Mouse (Mus musculus): ENCODE measurements around the gene Hace1. TPM values are rescaled to one million over a fixed set of nuclear protein-coding genes. Genes with fewer than 3 reads are reported as not detected.

Hace1 gene
- polyA plus RNA-seq, 1 experiment = 1.5 TPM

GRCm38 (mm10) chr10:45676796-45677195, 99.2 kb downstream of the Hace1 start:
- Histone ChIP-seq H3K27me3 (ENCODE audit: control insufficient read depth) (no peaks in the 10 kb centered on the region), H3K4me3 (replicated peaks) (no peak overlapping the region), H3K9me3 (ENCODE audit: control insufficient read depth, low read length) (no peaks in the 10 kb centered on the region), H3K4me1 (ENCODE audit: control insufficient read depth) (no peaks in the 10 kb centered on the region), H3K36me3 (ENCODE audit: control insufficient read depth) (peaks cover 94% of the 10 kb centered on the region)
- no peak for TF ChIP-seq GATA1 (IDR thresholded peaks at IDR 0.05; ENCODE audit: low read length)
- no peak for TF ChIP-seq TAL1 (IDR thresholded peaks at IDR 0.05; ENCODE audit: low read length)

- TF ChIP-seq GATA1 (IDR thresholded peaks at IDR 0.05; ENCODE audit: low read length) = no peak
- Histone ChIP-seq H3K36me3 (ENCODE audit: control insufficient read depth) (peaks cover 55% of the 10 kb centered on the region), H3K4me1 (ENCODE audit: control insufficient read depth) (no peaks in the 10 kb centered on the region), H3K4me3 (replicated peaks) (no peak overlapping the region), H3K9me3 (ENCODE audit: control insufficient read depth, low read length) (no peaks in the 10 kb centered on the region), H3K27me3 (ENCODE audit: control insufficient read depth) (no peaks in the 10 kb centered on the region)
Observed at GRCm38 (mm10) chr10:45686191-45686590, 108.6 kb downstream of the Hace1 start.

GRCm38 (mm10) chr10:45694931-45695330, 117.3 kb downstream of the Hace1 start:
- H3K27me3 ChIP-seq (ENCODE audit: control insufficient read depth) = no peaks in the 10 kb centered on the region

GRCm38 (mm10) chr10:45695522-45695921, 117.9 kb downstream of the Hace1 start:
- Histone ChIP-seq H3K4me3 (replicated peaks) (no peak overlapping the region), H3K9me3 (ENCODE audit: control insufficient read depth, low read length) (no peaks in the 10 kb centered on the region), H3K4me1 (ENCODE audit: control insufficient read depth) (no peaks in the 10 kb centered on the region), H3K27me3 (ENCODE audit: control insufficient read depth) (no peaks in the 10 kb centered on the region), H3K36me3 (ENCODE audit: control insufficient read depth) (peaks cover 48% of the 10 kb centered on the region)
- TF ChIP-seq GATA1 (IDR thresholded peaks at IDR 0.05; ENCODE audit: low read length) = no peak
- no peak for TF ChIP-seq TAL1 (IDR thresholded peaks at IDR 0.05; ENCODE audit: low read length)

More at GRCm38 (mm10) chr10:45694931-45695330, 117.3 kb downstream of the Hace1 start:
- Histone ChIP-seq H3K4me3 (replicated peaks) (no peak overlapping the region), H3K9me3 (ENCODE audit: control insufficient read depth, low read length) (no peaks in the 10 kb centered on the region), H3K4me1 (ENCODE audit: control insufficient read depth) (no peaks in the 10 kb centered on the region), H3K36me3 (ENCODE audit: control insufficient read depth) (peaks cover 43% of the 10 kb centered on the region)
- TF ChIP-seq GATA1 (IDR thresholded peaks at IDR 0.05; ENCODE audit: low read length) (no peak), TAL1 (IDR thresholded peaks at IDR 0.05; ENCODE audit: low read length) (no peak)

GRCm38 (mm10) chr10:45698930-45699329, 121.3 kb downstream of the Hace1 start:
- Histone ChIP-seq H3K9me3 (ENCODE audit: control insufficient read depth, low read length) (no peaks in the 10 kb centered on the region), H3K4me3 (replicated peaks) (no peak overlapping the region), H3K4me1 (ENCODE audit: control insufficient read depth) (no peaks in the 10 kb centered on the region), H3K36me3 (ENCODE audit: control insufficient read depth) (peaks cover 68% of the 10 kb centered on the region), H3K27me3 (ENCODE audit: control insufficient read depth) (no peaks in the 10 kb centered on the region)
- no peak for TF ChIP-seq TAL1 (IDR thresholded peaks at IDR 0.05; ENCODE audit: low read length)
- no peak for TF ChIP-seq GATA1 (IDR thresholded peaks at IDR 0.05; ENCODE audit: low read length)

GRCm38 (mm10) chr10:45706849-45707248, 129.2 kb downstream of the Hace1 start:
- H3K9me3 ChIP-seq (ENCODE audit: control insufficient read depth, low read length) = no peaks in the 10 kb centered on the region
- no peaks in the 10 kb centered on the region for H3K4me1 ChIP-seq (ENCODE audit: control insufficient read depth)
- no peak overlapping the region for H3K4me3 ChIP-seq (replicated peaks)
- TF ChIP-seq GATA1 (IDR thresholded peaks at IDR 0.05; ENCODE audit: low read length) (no peak), TAL1 (IDR thresholded peaks at IDR 0.05; ENCODE audit: low read length) (no peak)
- H3K36me3 ChIP-seq (ENCODE audit: control insufficient read depth) = peaks cover 79% of the 10 kb centered on the region
- no peaks in the 10 kb centered on the region for H3K27me3 ChIP-seq (ENCODE audit: control insufficient read depth)

GRCm38 (mm10) chr10:45710848-45711247, 133.2 kb downstream of the Hace1 start:
- no peak overlapping the region for H3K4me3 ChIP-seq (replicated peaks)
- no peaks in the 10 kb centered on the region for H3K9me3 ChIP-seq (ENCODE audit: control insufficient read depth, low read length)
- TF ChIP-seq GATA1 (IDR thresholded peaks at IDR 0.05; ENCODE audit: low read length) (no peak), TAL1 (IDR thresholded peaks at IDR 0.05; ENCODE audit: low read length) (no peak)
- peaks cover 90% of the 10 kb centered on the region for H3K36me3 ChIP-seq (ENCODE audit: control insufficient read depth)
- H3K27me3 ChIP-seq (ENCODE audit: control insufficient read depth) = no peaks in the 10 kb centered on the region
- H3K4me1 ChIP-seq (ENCODE audit: control insufficient read depth) = no peaks in the 10 kb centered on the region

GRCm38 (mm10) chr10:45711348-45711747, 133.7 kb downstream of the Hace1 start:
- H3K4me1 ChIP-seq (ENCODE audit: control insufficient read depth) = no peaks in the 10 kb centered on the region
- H3K36me3 ChIP-seq (ENCODE audit: control insufficient read depth) = peaks cover 91% of the 10 kb centered on the region
- H3K27me3 ChIP-seq (ENCODE audit: control insufficient read depth) = no peaks in the 10 kb centered on the region
- H3K9me3 ChIP-seq (ENCODE audit: control insufficient read depth, low read length) = no peaks in the 10 kb centered on the region
- H3K4me3 ChIP-seq (replicated peaks) = no peak overlapping the region
- TF ChIP-seq TAL1 (IDR thresholded peaks at IDR 0.05; ENCODE audit: low read length) = no peak

Other genes starting within 250 kb of the Hace1 start
- gene Bves, start 242.1 kb upstream of the Hace1 start, polyA plus RNA-seq (2012) = not detected in 2 replicates
- gene Lin28b, start 91.4 kb upstream of the Hace1 start, polyA plus RNA-seq (2012) = 0.16 and 0.18 TPM in 2 replicates

All from erythroblast, embryonic 14.5 days (primary cell).